ENCODE assay signal across 24 mouse cellular contexts in the genomic region with DNA sequence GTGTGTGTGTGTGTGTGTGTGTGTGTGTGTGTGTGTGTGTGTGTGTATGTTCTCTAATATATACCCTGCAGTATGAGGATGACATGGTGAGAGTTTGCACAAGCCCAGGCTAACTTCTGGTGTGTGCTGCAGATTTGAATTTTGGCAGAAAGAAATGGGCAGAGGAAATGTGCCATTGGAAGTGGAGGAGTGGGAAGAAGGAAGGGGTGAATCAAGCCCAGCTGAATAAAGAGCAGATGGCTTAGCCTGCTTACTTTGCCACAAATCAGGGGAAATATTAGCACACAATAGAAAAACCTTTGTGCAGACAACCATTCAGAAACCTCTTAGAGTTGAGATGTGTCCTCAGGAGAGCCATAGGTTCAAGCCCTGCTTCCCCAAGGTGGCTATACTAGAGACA.
A peak's percentile ranks its signal among the peaks of the same experiment; 100 is the strongest.
DNase-seq lines count a peak whose midpoint lies in the region; ATAC-seq and TF ChIP-seq lines count a peak whose summit lies in the region.
"Had no signal": no experiment of that assay in that cellular context is flagged by ENCODE, and none has a peak within 500 bp of the region (broad histone marks: within the 10 kb centered on the region; RNA-seq: fewer than 3 reads in every experiment).

No protein-coding gene starts in this region.

- H3K9ac ChIP-seq in forebrain, embryonic 11.5 days (ENCODE audit: low read length): no peak overlapping the region
- no peak overlapping the region for H3K9ac ChIP-seq in forebrain, embryonic 14.5 days (ENCODE audit: low read length)
- H3K9ac ChIP-seq in lung, postnatal 0 days (replicated peaks; ENCODE audit: low read depth): no peak overlapping the region
- H3K9ac ChIP-seq: embryonic facial prominence, embryonic 13.5 days; heart, embryonic 15.5 days; hindbrain, embryonic 14.5 days had no signal

- TF ChIP-seq EP300 in lung, postnatal 0 days (IDR thresholded peaks at IDR 0.05): no peak

- intact Hi-C loops in heart, postnatal 25 days (cut with DNase I): loop anchor here (10.0 kb wide), 1 partner anchor 88 kb away; no protein-coding TSS in a partner anchor

- no peak for ATAC-seq in forebrain, embryonic 11.5 days (replicated peaks; ENCODE audit: low FRiP score)
- no peak for ATAC-seq in forebrain, embryonic 14.5 days
- ATAC-seq in lung, postnatal 0 days: no peak
- ATAC-seq: CD4-positive, CD25-positive, alpha-beta regulatory T cell, adult 4 months had no signal

- H3K4me3 ChIP-seq in forebrain, embryonic 11.5 days (ENCODE audit: low read depth, low read length): no peak overlapping the region
- H3K4me3 ChIP-seq in forebrain, embryonic 14.5 days (ENCODE audit: low read depth, low read length): no peak overlapping the region
- no peak overlapping the region for H3K4me3 ChIP-seq in lung, postnatal 0 days (ENCODE audit: low read depth, low read length)
- H3K4me3 ChIP-seq: embryonic facial prominence, embryonic 13.5 days; heart, adult 2 months; heart, embryonic 15.5 days; hindbrain, embryonic 10.5 days had no signal

- DNase-seq in forebrain, embryonic 11.5 days (ENCODE audit: low spot score): peak; percentile 27
- no peak for DNase-seq in forebrain, embryonic 14.5 days (ENCODE audit: low spot score)
- peak; percentile 18 for DNase-seq in heart, adult 11 months
- no peak for DNase-seq in heart, postnatal 25 days (ENCODE audit: low spot score)
- peak; percentile 33 for DNase-seq in brain, adult 2 months (ENCODE audit: low read depth, low spot score)
- peak; percentile 20 for DNase-seq in layer of hippocampus, adult 9-10 months (ENCODE audit: low spot score)
- DNase-seq in thymus, postnatal 0 days (ENCODE audit: low spot score): no peak
- DNase-seq in lung, postnatal 0 days (ENCODE audit: low spot score): no peak
- DNase-seq: adrenal gland, adult 8-10 months; adrenal gland, postnatal 36 days; B cell, adult 2 months; cerebellum, adult 11 months; cerebellum, adult 8-10 months; cerebellum, postnatal 14 days; gastrocnemius, postnatal 10 days; heart, adult 2 months; heart, postnatal 14 days had no signal

- H3K9me3 ChIP-seq in forebrain, embryonic 11.5 days (ENCODE audit: control insufficient read depth, low read length): no peaks in the 10 kb centered on the region; the same call in 1 of the 2 replicates
- H3K9me3 ChIP-seq in forebrain, embryonic 14.5 days (replicated peaks; ENCODE audit: control insufficient read depth, low read length): no peaks in the 10 kb centered on the region
- no peaks in the 10 kb centered on the region for H3K9me3 ChIP-seq in lung, postnatal 0 days (ENCODE audit: low read length)
- H3K9me3 ChIP-seq: embryonic facial prominence, embryonic 13.5 days; heart, embryonic 15.5 days; hindbrain, embryonic 10.5 days had no signal

- peaks cover 20% of the 10 kb centered on the region for H3K4me1 ChIP-seq in forebrain, embryonic 11.5 days (replicated peaks; ENCODE audit: control insufficient read depth, insufficient read depth, low read length)
- peaks cover 17% of the 10 kb centered on the region for H3K4me1 ChIP-seq in forebrain, embryonic 14.5 days (ENCODE audit: control insufficient read depth, insufficient read depth, low read length)
- H3K4me1 ChIP-seq in lung, postnatal 0 days (ENCODE audit: insufficient read depth, low read depth, low read length): no peaks in the 10 kb centered on the region
- H3K4me1 ChIP-seq: heart, embryonic 15.5 days had no signal

- no peak for TF ChIP-seq CTCF in lung, postnatal 0 days (IDR thresholded peaks at IDR 0.05)

- H3K36me3 ChIP-seq in forebrain, embryonic 11.5 days (ENCODE audit: control insufficient read depth, insufficient read depth, low read length): no peaks in the 10 kb centered on the region
- no peaks in the 10 kb centered on the region for H3K36me3 ChIP-seq in forebrain, embryonic 14.5 days (ENCODE audit: control insufficient read depth, insufficient read depth, low read length)
- no peaks in the 10 kb centered on the region for H3K36me3 ChIP-seq in lung, postnatal 0 days (ENCODE audit: insufficient read depth, low read length)
- H3K36me3 ChIP-seq: embryonic facial prominence, embryonic 13.5 days; G1E; heart, embryonic 15.5 days; hindbrain, embryonic 10.5 days had no signal

- no peaks in the 10 kb centered on the region for H3K27me3 ChIP-seq in forebrain, embryonic 11.5 days (ENCODE audit: control insufficient read depth, insufficient read depth, low read length)
- no peaks in the 10 kb centered on the region for H3K27me3 ChIP-seq in forebrain, embryonic 14.5 days (replicated peaks; ENCODE audit: control insufficient read depth, insufficient read depth, low read length)
- no peaks in the 10 kb centered on the region for H3K27me3 ChIP-seq in lung, postnatal 0 days (replicated peaks; ENCODE audit: insufficient read depth, low read length)
- H3K27me3 ChIP-seq: embryonic facial prominence, embryonic 13.5 days had no signal

- H3K4me2 ChIP-seq in forebrain, embryonic 11.5 days (ENCODE audit: low read depth, low read length, severe bottlenecking): no peak overlapping the region
- no peak overlapping the region for H3K4me2 ChIP-seq in forebrain, embryonic 14.5 days (ENCODE audit: low read length)
- no peak overlapping the region for H3K4me2 ChIP-seq in lung, postnatal 0 days (replicated peaks; ENCODE audit: low read depth, low read length)
- H3K4me2 ChIP-seq: embryonic facial prominence, embryonic 13.5 days; heart, embryonic 11.5 days; heart, embryonic 15.5 days; hindbrain, embryonic 14.5 days had no signal

- no peak overlapping the region for H3K27ac ChIP-seq in forebrain, embryonic 11.5 days (ENCODE audit: low read depth, low read length)
- no peak overlapping the region for H3K27ac ChIP-seq in forebrain, embryonic 14.5 days (ENCODE audit: low read depth, low read length)
- no peak overlapping the region for H3K27ac ChIP-seq in lung, postnatal 0 days (ENCODE audit: low read length)
- H3K27ac ChIP-seq: embryonic facial prominence, embryonic 13.5 days; heart, adult 2 months; heart, embryonic 15.5 days; hindbrain, embryonic 10.5 days; hindbrain, embryonic 14.5 days had no signal

Comparison
In these comparisons a context has a peak if more than half of its experiments do, and no peak if none do; other contexts are left out.
1. DNase-seq: peak in forebrain, embryonic 11.5 days (single experiment), heart, adult 11 months (single experiment), brain, adult 2 months (single experiment) and layer of hippocampus, adult 9-10 months (single experiment); none in forebrain, embryonic 14.5 days (single experiment), heart, postnatal 25 days (single experiment), thymus, postnatal 0 days (single experiment) and lung, postnatal 0 days (single experiment).